Mouse (Mus musculus) ES-E14 (cell line): ENCODE results near the gene Rplp1. TPM values are rescaled to one million over a fixed set of nuclear protein-coding genes. Genes with fewer than 3 reads are reported as not detected.

Source experiments
- DNase-seq: peaks from one replicate; pipeline ENCODE4 v3.0.0-alpha.2; 2013; ENCODE audit warnings: low read depth, low spot score
- H3K27ac ChIP-seq: 2 replicates; pipeline ENCODE4 v1.5.1; 2012; ENCODE audit warnings: low read depth, mild to moderate bottlenecking, low read length, moderate library complexity, mixed read lengths; ENCODE audit not compliant: poor library complexity, insufficient read depth, severe bottlenecking
- H3K36me3 ChIP-seq: 2 replicates; pipeline ENCODE4 v1.6.1; 2012; ENCODE audit warnings: mild to moderate bottlenecking, low read length, moderate library complexity, mixed read lengths; ENCODE audit not compliant: control insufficient read depth, poor library complexity, insufficient read depth, severe bottlenecking
- H3K4me1 ChIP-seq, 2 experiments: fragments of 150-350 bp in 1 of 2; sonication (generic) in 1 of 2; 2 replicates each; pipeline ENCODE4 v1.6.1; 2012; ENCODE audit warnings: low read length in 2 of 2, mild to moderate bottlenecking in 1 of 2, mixed read lengths in 1 of 2; ENCODE audit not compliant: control insufficient read depth in 2 of 2, insufficient read depth in 2 of 2, poor library complexity in 1 of 2
- H3K4me3 ChIP-seq, 2 experiments: fragments of 150-350 bp in 1 of 2; sonication (generic) in 1 of 2; 2 replicates each; pipeline ENCODE4 v1.5.1; 2012; ENCODE audit warnings: low read length in 2 of 2, low read depth in 1 of 2, mild to moderate bottlenecking in 1 of 2, mixed read lengths in 1 of 2; ENCODE audit not compliant: insufficient read depth in 1 of 2, poor library complexity in 1 of 2, severe bottlenecking in 1 of 2
- H3K9ac ChIP-seq: 2 replicates; pipeline ENCODE4 v1.6.1; 2012; ENCODE audit warnings: low read depth, mild to moderate bottlenecking, low read length, mixed read lengths; ENCODE audit not compliant: poor library complexity, insufficient read depth, severe bottlenecking
- H3K9me3 ChIP-seq: fragments of 150-350 bp; sonication (generic); 2 replicates; pipeline ENCODE4 v1.6.1; 2012; ENCODE audit warnings: low read depth, mild to moderate bottlenecking, low read length; ENCODE audit not compliant: control insufficient read depth, insufficient read depth
- CHD2 ChIP-seq: IDR thresholded peaks from 2 replicates; pipeline ENCODE4 v1.6.1; 2014; ENCODE audit warnings: mild to moderate bottlenecking, low read depth, low read length, inconsistent platforms
- HCFC1 ChIP-seq: IDR thresholded peaks from 2 replicates; pipeline ENCODE4 v1.6.1; 2012; ENCODE audit warnings: low read length, inconsistent platforms, borderline replicate concordance; ENCODE audit not compliant: insufficient read depth
- MAFK ChIP-seq: IDR thresholded peaks from 2 replicates; pipeline ENCODE4 v1.6.1; 2014; ENCODE audit warnings: mild to moderate bottlenecking, low read depth, low read length, inconsistent platforms; ENCODE audit not compliant: insufficient read depth
- ZC3H11A ChIP-seq: IDR thresholded peaks from 2 replicates; pipeline ENCODE4 v1.6.1; 2012; ENCODE audit warnings: low read depth, mild to moderate bottlenecking, inconsistent platforms, low read length, borderline replicate concordance
- ZNF384 ChIP-seq: IDR thresholded peaks from 2 replicates; pipeline ENCODE4 v1.6.1; 2012; ENCODE audit warnings: low read depth, low read length, inconsistent platforms
- in situ Hi-C, 2 experiments: fragments of 600-800 bp; cut with MboI; formaldehyde crosslinking; loops; one replicate each; pipeline ENCODE4 v1.15.1; 2025; ENCODE audit warnings: low sequenced_read_pairs in 2 of 2, inconsistent platforms in 1 of 2; ENCODE audit not compliant: unreplicated experiment in 2 of 2
- total RNA-seq: library from RNA; depleted of rRNA; stranded (reverse); fragments of 300-350 nt; gene quantifications from 2 replicates; pipeline ENCODE4 v1.2.3, GENCODE M21; 2012

Gene Rplp1
- total RNA-seq, 1 experiment, result 9,468 TPM

DNA sequence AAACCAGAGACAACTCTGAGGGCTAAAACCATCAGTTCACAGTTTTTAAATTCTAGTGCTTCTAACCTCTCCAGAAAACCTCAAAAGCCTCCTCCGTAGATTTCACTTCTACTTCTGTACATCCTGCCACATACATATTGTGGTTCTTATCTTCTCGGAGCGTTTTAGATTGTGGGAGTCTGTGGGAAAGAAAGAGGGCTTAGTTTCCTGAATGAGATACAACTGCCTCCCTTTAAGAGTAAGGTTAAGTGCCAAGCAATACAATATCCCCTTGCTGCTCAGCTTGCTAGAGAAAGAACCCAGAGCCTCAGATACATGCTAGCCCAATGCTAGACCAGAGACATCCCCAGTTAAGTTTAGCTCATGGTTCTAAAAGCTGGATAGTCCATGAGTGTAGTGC, 17.7 kb upstream of the Rplp1 start:
- in situ Hi-C loops, result no loop called here
- no peak overlapping the region for H3K27ac ChIP-seq
- no peaks in the 10 kb centered on the region for H3K4me1 ChIP-seq
- TF ChIP-seq MAFK (no peak), HCFC1 (no peak), ZNF384 (no peak)
- DNase-seq, result no peak
- no peaks in the 10 kb centered on the region for H3K9me3 ChIP-seq
- H3K4me3 ChIP-seq, result no peak overlapping the region
- no peak overlapping the region for H3K9ac ChIP-seq
- H3K36me3 ChIP-seq, result peaks cover 40% of the 10 kb centered on the region

DNA sequence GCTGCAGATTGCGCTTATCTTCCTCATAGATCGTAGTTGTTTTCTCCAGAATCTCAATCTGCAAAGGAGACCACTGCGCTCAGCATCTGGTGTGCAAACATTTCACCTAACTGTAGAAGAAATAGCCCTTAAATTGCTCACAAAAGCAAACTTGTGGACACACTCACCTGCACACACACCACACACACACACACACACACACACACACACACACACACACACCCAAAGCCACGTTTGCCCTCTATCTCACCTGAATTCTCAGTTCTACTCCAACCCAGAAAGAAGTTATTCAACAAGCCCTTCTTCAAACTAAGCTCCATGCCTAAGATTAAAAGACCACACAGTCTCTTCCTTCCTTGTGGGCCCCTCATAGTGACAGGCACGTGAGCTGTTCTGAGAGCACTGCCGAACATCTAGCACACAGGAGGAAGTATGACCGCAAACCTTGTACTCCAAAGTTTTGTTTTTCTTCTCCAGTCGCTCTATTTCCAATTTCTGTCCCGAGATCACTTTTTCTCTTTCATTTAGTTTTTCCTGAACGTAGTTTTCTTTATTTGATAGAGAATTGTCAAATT, 10.8 kb upstream of the Rplp1 start:
- H3K9ac ChIP-seq, result no peak overlapping the region
- peaks cover 36% of the 10 kb centered on the region for H3K36me3 ChIP-seq

DNA sequence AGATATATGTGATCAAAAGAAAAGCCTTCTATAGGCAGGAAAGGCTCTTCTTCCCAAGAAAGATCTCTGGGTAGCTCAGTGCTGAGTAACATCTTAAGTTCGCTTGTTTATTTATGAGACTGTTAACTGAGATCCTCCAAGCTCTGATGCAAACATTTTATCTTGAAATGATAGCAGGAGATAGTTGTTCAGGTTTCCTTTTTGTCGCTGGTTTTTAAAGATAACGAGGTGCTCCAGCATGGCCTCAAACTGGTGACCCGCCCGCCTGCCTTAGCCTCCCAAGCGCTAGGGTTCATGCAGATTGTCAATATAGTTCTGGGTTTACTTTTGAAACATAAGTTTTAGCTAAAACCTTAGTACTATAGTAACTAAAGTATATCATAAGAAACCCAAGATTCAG, 6.0 kb upstream of the Rplp1 start:
- Histone ChIP-seq H3K9me3 (no peaks in the 10 kb centered on the region), H3K27ac (no peak overlapping the region), H3K4me1 (peaks cover 0 to 3% of the 10 kb centered on the region in 2 experiments; a peak in 1 of 4 replicates), H3K36me3 (peaks cover 41% of the 10 kb centered on the region), H3K9ac (no peak overlapping the region), H3K4me3 (no peak overlapping the region)
- DNase-seq, result no peak
- TF ChIP-seq CHD2, result no peak
- TF ChIP-seq ZC3H11A, result no peak
- TF ChIP-seq HCFC1, result no peak
- TF ChIP-seq MAFK, result no peak
- TF ChIP-seq ZNF384, result no peak
- in situ Hi-C loops, result no loop called here

More for the DNA sequence above, 10.8 kb upstream of the Rplp1 start:
- Histone ChIP-seq H3K4me1 (no peaks in the 10 kb centered on the region; a peak in 1 of 4 replicates), H3K27ac (no peak overlapping the region), H3K4me3 (no peak overlapping the region), H3K9me3 (no peaks in the 10 kb centered on the region)
- in situ Hi-C loops, result no loop called here
- no peak for DNase-seq
- no peak for TF ChIP-seq CHD2
- TF ChIP-seq ZC3H11A, result no peak
- TF ChIP-seq ZNF384, result no peak
- TF ChIP-seq MAFK, result no peak
- no peak for TF ChIP-seq HCFC1

DNA sequence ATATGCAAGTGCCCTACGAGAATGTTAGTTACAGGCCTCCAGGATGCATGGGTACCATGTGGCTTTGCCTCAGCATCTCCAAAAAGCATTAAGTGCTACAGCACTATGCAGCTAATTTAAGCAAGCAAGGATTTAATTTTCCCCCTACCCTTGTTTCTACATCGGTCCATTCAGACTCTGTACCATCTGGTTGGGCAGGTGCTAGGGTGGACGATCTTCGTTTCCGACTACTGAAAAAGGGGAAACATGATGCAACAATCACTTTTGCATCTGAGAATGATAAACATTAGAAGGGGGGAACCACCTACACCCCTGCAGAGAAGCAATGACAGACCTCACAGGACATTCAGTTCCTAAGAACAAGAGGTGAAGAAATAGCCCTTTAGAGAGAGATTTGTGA, 5.1 kb upstream of the Rplp1 start:
- TF ChIP-seq ZNF384, result no peak
- no peak for TF ChIP-seq ZC3H11A
- no peak for TF ChIP-seq MAFK
- TF ChIP-seq HCFC1, result no peak
- no peak for TF ChIP-seq CHD2
- Histone ChIP-seq H3K4me3 (no peak overlapping the region), H3K27ac (no peak overlapping the region), H3K9me3 (no peaks in the 10 kb centered on the region), H3K36me3 (peaks cover 32% of the 10 kb centered on the region), H3K4me1 (peaks cover 0 to 3% of the 10 kb centered on the region in 2 experiments; a peak in 1 of 4 replicates), H3K9ac (no peak overlapping the region)
- in situ Hi-C loops, result no loop called here
- DNase-seq, result no peak

DNA sequence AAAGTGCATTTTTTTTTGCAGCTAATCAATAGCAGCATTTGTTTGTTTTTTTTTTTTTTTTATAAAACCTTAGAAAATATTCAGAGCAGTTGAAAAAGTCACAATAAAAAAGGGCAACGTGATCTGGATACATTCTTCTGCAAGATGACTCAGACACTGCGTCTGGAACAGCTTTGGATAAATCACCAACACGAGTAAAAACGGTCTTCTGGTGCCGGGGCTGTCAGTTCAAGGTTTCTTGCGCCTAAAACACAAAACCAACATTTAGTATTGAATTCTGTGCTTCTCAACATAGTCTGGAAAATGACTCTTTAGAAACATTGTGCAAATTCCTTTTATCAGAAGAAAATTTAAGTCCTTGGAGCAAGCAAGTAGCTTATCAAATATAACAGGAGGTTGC, 3.1 kb upstream of the Rplp1 start:
- H3K27ac ChIP-seq, result no peak overlapping the region
- no peak for DNase-seq
- H3K4me1 ChIP-seq, result peaks cover 0 to 3% of the 10 kb centered on the region in 2 experiments; a peak in 1 of 4 replicates
- H3K9me3 ChIP-seq, result no peaks in the 10 kb centered on the region
- no peak overlapping the region for H3K9ac ChIP-seq
- H3K36me3 ChIP-seq, result peaks cover 37% of the 10 kb centered on the region
- in situ Hi-C loops, result no loop called here
- no peak for TF ChIP-seq ZNF384
- no peak for TF ChIP-seq CHD2
- TF ChIP-seq HCFC1, result no peak
- no peak for TF ChIP-seq ZC3H11A
- H3K4me3 ChIP-seq, result no peak overlapping the region
